Mouse (Mus musculus) heart, postnatal 25 days (tissue): Measurements from ENCODE around the gene Cnot6l. TPM values are rescaled to one million over a fixed set of nuclear protein-coding genes. Genes with fewer than 3 reads are reported as not detected.

Source experiments
- DNase-seq: peaks from one replicate; pipeline ENCODE4 v3.0.0; 2022; ENCODE audit warnings: low spot score
- intact Hi-C: fragments of 180-260 bp; cut with DNase I; formaldehyde crosslinking; loops from one replicate; pipeline ENCODE4 v1.15.1; 2025
- total RNA-seq, 2 experiments: library from RNA; stranded (reverse); gene quantifications; 2 replicates each; pipeline ENCODE4 v1.2.3; 2021

The Cnot6l gene
- 10 to 100 TPM; 59.6 to 75.5 TPM for total RNA-seq

GRCm38 (mm10) chr5:96164021-96164411 lies at the start of gene Cnot6l:
Cnot6l (minus strand) TSS chr5:96164171.
- DNase-seq: peak; percentile 24
- intact Hi-C loops: no loop called here

- DNase-seq: peak; percentile 84
- intact Hi-C loops: loop anchor here (2.0 to 10.0 kb wide), 3 partner anchors 49 to 235 kb away; no protein-coding TSS in a partner anchor
Measured at GRCm38 (mm10) chr5:96209916-96210583, 46.1 kb upstream of the Cnot6l start.

- DNase-seq: peak; percentile 2
Measured at GRCm38 (mm10) chr5:96209459-96209858, 45.5 kb upstream of the Cnot6l start, which contains the start of gene Mrpl1. Mrpl1 (plus strand) TSS chr5:96209493.

GRCm38 (mm10) chr5:96208543-96208942 lies 44.6 kb upstream of the Cnot6l start:
- intact Hi-C loops: loop anchor here (2.0 kb wide), 1 partner anchor 48 kb away; no protein-coding TSS in a partner anchor
- DNase-seq: no peak

More at GRCm38 (mm10) chr5:96209459-96209858, 45.5 kb upstream of the Cnot6l start, which contains the start of gene Mrpl1:
- intact Hi-C loops: loop anchor here (2.0 kb wide), 1 partner anchor 49 kb away; no protein-coding TSS in a partner anchor

- DNase-seq: no peak
- intact Hi-C loops: no loop called here
Measured at GRCm38 (mm10) chr5:96207531-96207930, 43.6 kb upstream of the Cnot6l start.

- intact Hi-C loops: no loop called here
- DNase-seq: no peak
Measured at GRCm38 (mm10) chr5:96206897-96207296, 42.9 kb upstream of the Cnot6l start.

- DNase-seq: no peak
- intact Hi-C loops: no loop called here
Measured at GRCm38 (mm10) chr5:96201462-96202154, 37.6 kb upstream of the Cnot6l start.

GRCm38 (mm10) chr5:96200269-96200668 lies 36.3 kb upstream of the Cnot6l start:
- intact Hi-C loops: no loop called here
- DNase-seq: no peak

- DNase-seq: no peak
- intact Hi-C loops: no loop called here
Measured at GRCm38 (mm10) chr5:96198271-96198670, 34.3 kb upstream of the Cnot6l start.

GRCm38 (mm10) chr5:96196547-96197052 lies 32.6 kb upstream of the Cnot6l start:
- DNase-seq: no peak
- intact Hi-C loops: no loop called here

- intact Hi-C loops: no loop called here
Measured at GRCm38 (mm10) chr5:96191251-96191650, 27.3 kb upstream of the Cnot6l start.

GRCm38 (mm10) chr5:96189761-96190160 lies 25.8 kb upstream of the Cnot6l start:
- DNase-seq: no peak
- intact Hi-C loops: no loop called here

More at GRCm38 (mm10) chr5:96191251-96191650, 27.3 kb upstream of the Cnot6l start:
- no peak for DNase-seq

GRCm38 (mm10) chr5:96183987-96184386 lies 20.0 kb upstream of the Cnot6l start:
- intact Hi-C loops: no loop called here
- no peak for DNase-seq

- intact Hi-C loops: no loop called here
- no peak for DNase-seq
Measured at GRCm38 (mm10) chr5:96183211-96183610, 19.2 kb upstream of the Cnot6l start.

- intact Hi-C loops: no loop called here
- DNase-seq: no peak
Measured at GRCm38 (mm10) chr5:96176879-96177358, 12.9 kb upstream of the Cnot6l start.

GRCm38 (mm10) chr5:96176121-96176520 lies 12.2 kb upstream of the Cnot6l start:
- DNase-seq: no peak

GRCm38 (mm10) chr5:96171765-96172164 lies 7.8 kb upstream of the Cnot6l start:
- intact Hi-C loops: no loop called here
- no peak for DNase-seq

More at GRCm38 (mm10) chr5:96176121-96176520, 12.2 kb upstream of the Cnot6l start:
- intact Hi-C loops: no loop called here

- no peak for DNase-seq
- intact Hi-C loops: no loop called here
Measured at GRCm38 (mm10) chr5:96170443-96170842, 6.5 kb upstream of the Cnot6l start.

- DNase-seq: no peak
- intact Hi-C loops: no loop called here
Measured at GRCm38 (mm10) chr5:96166761-96167160, 2.8 kb upstream of the Cnot6l start.

GRCm38 (mm10) chr5:96163396-96164020 lies 463 bp downstream of the Cnot6l start:
- DNase-seq: no peak

More at GRCm38 (mm10) chr5:96163396-96164020, 463 bp downstream of the Cnot6l start:
- intact Hi-C loops: no loop called here
